Mouse (Mus musculus) adrenal gland, postnatal 4 days (tissue): ENCODE results near the gene Syne4. TPM values are rescaled to one million over a fixed set of nuclear protein-coding genes. Genes with fewer than 3 reads are reported as not detected.
A peak's percentile ranks its signal among the peaks of the same experiment; 100 is the strongest.

Experiments used
- DNase-seq, 2 experiments: peaks; one replicate each; pipeline ENCODE4 v3.0.0; 2021 to 2022; ENCODE audit warnings: low spot score in 2 of 2, mixed read lengths in 2 of 2
- total RNA-seq, 2 experiments: library from RNA; stranded (reverse); gene quantifications; 2 replicates each; pipeline ENCODE4 v1.2.3; 2021

Gene Syne4
- total RNA-seq, 2 experiments from 2014 or later = 40.1 to 60.6 TPM

GRCm38 (mm10) chr7:30326427-30326826, 11.8 kb downstream of the Syne4 start:
- DNase-seq = no peak

- DNase-seq = no peak
Measured at GRCm38 (mm10) chr7:30327140-30327539, 12.5 kb downstream of the Syne4 start.

- no peak for DNase-seq
Measured at GRCm38 (mm10) chr7:30328379-30328778, 13.8 kb downstream of the Syne4 start.

GRCm38 (mm10) chr7:30331887-30332286, 17.3 kb downstream of the Syne4 start:
- DNase-seq = peak; percentile 36 to 65

GRCm38 (mm10) chr7:30332622-30333259, 18.1 kb downstream of the Syne4 start:
- DNase-seq = no peak

- DNase-seq = peak in 1 of 2 experiments; percentile 69
Measured at GRCm38 (mm10) chr7:30333436-30333835, 18.8 kb downstream of the Syne4 start.

GRCm38 (mm10) chr7:30334563-30334962, 20.0 kb downstream of the Syne4 start:
- no peak for DNase-seq

- DNase-seq = no peak
Measured at GRCm38 (mm10) chr7:30335688-30336087, 21.1 kb downstream of the Syne4 start.

- DNase-seq = peak; percentile 69 to 75
Measured at GRCm38 (mm10) chr7:30336384-30336783, 21.8 kb downstream of the Syne4 start.

- no peak for DNase-seq
Measured at GRCm38 (mm10) chr7:30339432-30340109, 25.0 kb downstream of the Syne4 start.

GRCm38 (mm10) chr7:30346635-30347379, 32.2 kb downstream of the Syne4 start:
- DNase-seq = peak in 1 of 2 experiments; percentile 49

- DNase-seq = peak; percentile 27 to 31
Measured at GRCm38 (mm10) chr7:30347828-30348227, 33.2 kb downstream of the Syne4 start.

GRCm38 (mm10) chr7:30353279-30353822, 38.7 kb downstream of the Syne4 start:
- DNase-seq = peak; percentile 42 to 50

- no peak for DNase-seq
Measured at GRCm38 (mm10) chr7:30354059-30354458, 39.5 kb downstream of the Syne4 start.

- DNase-seq = no peak
Measured at GRCm38 (mm10) chr7:30358378-30359186, 44.0 kb downstream of the Syne4 start.

GRCm38 (mm10) chr7:30359276-30359865, 44.8 kb downstream of the Syne4 start:
- DNase-seq = no peak

- DNase-seq = peak; percentile 14 to 22
Measured at GRCm38 (mm10) chr7:30360028-30360427, 45.4 kb downstream of the Syne4 start.

- no peak for DNase-seq
Measured at GRCm38 (mm10) chr7:30362652-30363343, 48.2 kb downstream of the Syne4 start, which contains the start of gene Lrfn3. Gene Lrfn3 (minus strand): TSS chr7:30362772.

GRCm38 (mm10) chr7:30363344-30363738, 48.7 kb downstream of the Syne4 start:
- no peak for DNase-seq

- no peak for DNase-seq
Measured at GRCm38 (mm10) chr7:30367466-30367865, 52.9 kb downstream of the Syne4 start.
